Mouse (Mus musculus): ENCODE data around the gene Banf2. TPM values are rescaled to one million over a fixed set of nuclear protein-coding genes. Genes with fewer than 3 reads are reported as not detected.

The Banf2 gene
- total RNA-seq, 4 experiments from 2014 or later, result not detected

DNA sequence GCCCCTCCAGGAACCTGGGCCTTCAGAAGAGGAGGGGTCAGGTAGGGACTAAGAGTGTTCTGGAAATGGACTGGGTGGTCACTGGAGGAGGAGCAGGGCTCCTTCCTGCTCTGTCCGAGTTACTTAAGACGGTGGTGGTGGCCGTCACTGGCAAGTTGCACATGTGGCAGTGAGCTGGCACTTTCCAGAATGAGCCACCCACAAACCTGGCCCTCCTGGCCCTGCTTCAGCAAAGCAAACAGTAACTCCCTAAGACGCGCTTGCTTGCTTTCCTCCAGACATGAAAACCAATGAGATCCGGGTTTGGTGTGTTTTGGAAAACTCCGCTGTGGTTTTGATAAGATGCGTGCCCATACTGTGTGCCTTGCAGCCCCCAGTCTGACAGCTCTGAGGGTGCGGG, 7.5 kb upstream of the Banf2 start:
- DNase-seq (ENCODE audit: low spot score in 2 of 2), result no peak

DNA sequence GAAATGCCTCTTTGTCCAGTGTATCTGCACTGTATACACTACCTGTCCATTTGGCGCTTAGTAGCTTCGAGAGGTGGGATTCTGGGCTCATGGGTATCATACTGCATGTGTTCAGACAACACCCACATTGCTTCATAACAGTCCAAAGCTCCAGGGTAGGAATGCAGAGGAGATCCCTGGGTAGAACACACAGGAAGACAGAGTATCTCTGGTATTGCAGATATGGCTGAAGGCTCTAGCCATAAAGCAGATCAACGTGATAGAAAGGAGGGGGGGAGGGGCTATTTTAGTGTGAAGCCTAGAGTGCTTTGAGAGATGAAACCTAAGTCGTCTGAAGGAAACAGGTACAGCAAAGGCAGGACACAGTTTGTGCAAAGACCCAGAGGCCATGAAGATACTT, 6.4 kb upstream of the Banf2 start:
- DNase-seq (ENCODE audit: low spot score in 2 of 2), result no peak

DNA sequence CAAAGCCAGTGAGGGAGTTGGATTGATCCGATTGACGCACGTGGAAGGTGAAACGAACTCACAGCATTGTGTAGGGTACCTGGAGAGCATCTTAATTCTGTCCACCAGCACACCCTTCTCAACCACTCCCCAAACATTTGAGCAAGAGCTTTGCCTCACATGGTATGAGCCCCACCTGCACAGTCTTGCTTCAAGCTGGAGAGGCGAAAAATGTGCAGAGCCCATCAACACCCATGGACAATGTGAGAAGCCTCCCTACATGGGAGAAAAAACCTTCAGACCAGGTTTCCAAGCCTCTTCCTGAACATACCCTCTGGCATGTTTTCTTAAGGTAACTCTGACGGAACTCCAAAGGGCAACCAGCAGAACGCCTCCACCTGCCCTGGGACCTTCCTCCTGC, 2.1 kb upstream of the Banf2 start:
- no peak for DNase-seq (ENCODE audit: low spot score in 2 of 2)

DNA sequence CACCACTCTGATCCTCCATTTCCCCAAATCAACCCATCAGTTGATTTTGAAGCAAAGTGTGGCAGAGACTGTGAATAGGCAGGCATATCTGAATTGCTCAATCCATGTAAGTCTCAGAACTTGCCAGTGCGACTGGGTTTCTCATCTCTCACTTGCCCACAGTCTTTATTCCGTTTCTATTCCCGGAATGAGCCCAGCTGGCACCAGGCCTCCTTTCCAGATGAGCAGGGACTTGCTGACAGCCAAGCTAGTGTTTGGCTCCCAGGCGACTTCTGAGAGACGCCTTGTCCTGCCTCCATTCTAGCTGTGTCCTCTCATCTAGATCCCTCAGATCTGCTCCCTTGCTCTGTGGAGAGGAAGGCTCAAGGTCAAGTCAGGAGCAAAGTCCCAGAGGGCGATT, 11.9 kb downstream of the Banf2 start:
- DNase-seq (ENCODE audit: low spot score in 2 of 2), result peak; percentile 34 to 55

DNA sequence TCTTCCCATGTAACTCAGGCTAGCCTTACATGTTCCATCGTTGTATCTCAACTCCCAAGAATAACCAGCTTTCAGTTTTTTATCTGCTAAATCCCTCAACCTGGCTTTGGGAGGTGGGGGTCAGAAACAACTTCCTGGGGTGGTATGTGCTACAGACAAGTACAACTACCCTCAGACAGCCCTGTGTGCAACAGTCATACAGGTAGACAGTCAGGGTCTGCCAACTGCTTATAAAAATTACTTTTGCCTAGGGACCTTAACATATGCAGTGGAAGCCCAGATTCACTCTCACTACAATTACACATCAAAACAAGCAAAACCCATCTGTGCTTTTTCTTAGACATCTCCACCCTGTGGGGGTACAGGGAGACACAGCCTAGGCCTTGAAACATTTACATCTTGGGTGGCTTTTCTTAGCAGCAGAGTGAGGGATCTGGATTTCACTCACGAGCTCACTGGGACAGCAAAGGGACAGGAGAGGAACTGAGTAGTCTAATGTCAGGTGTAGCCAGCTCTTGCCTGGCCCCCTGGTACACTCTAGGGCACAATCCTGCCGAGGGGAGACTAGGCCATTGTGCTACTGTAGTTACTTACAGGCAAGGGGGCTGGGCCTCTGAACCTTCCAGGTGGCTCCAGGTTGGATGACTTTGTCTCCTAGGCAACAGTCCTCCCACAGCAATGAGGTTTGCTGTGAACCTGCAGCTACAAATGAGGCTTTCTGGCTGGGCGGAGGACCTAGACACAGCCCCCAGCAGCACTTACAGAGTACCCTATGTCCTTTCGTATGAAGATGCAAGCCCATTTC, 13.1 kb downstream of the Banf2 start:
- no peak for DNase-seq (ENCODE audit: low spot score in 2 of 2)

DNA sequence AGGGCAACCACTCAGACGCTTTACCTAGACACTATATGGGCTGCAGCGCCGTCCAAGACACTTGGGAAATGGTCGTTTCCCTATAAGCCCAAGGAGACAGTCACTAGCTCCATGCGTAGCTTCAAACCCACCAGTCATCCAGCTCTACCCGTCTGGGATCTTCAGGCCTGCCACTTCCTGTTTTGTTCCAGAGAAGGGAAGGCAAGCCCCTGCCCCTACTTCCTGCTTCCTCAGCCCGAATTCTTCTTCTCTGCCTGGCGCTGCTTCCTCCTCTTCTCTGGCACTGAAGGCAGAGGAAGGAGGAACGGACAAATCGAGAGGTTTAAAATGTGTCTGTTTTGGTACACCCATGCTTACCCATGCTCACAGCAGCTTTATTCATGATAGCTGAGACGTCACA, 14.1 kb downstream of the Banf2 start:
- no peak for DNase-seq (ENCODE audit: low spot score in 2 of 2)

DNA sequence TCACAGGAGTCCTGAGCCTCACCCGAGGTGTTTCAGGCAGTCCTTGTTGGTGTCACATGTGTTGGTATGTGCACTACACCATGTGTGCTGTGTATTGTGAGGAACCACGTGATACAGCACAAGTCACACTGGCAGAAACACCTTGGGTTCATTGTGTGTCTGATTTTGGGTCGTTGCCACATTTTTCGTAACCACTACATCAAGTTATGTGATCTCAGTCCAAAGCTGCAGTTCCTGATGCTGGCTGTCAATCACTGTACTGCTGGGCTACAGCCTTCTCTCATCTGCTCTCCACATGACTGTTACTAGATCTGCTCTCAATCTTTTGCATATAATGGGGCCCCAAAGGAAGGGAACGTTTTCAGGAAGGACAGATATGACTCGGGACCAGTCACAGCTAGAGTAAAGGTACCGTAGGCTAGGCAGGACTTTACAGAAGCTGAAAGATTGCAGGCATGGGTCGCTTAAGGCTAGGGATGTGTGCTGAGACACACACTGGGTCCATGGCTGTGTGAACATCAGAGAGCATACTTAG, 17.4 kb downstream of the Banf2 start:
- no peak for DNase-seq (ENCODE audit: low spot score in 2 of 2)

DNA sequence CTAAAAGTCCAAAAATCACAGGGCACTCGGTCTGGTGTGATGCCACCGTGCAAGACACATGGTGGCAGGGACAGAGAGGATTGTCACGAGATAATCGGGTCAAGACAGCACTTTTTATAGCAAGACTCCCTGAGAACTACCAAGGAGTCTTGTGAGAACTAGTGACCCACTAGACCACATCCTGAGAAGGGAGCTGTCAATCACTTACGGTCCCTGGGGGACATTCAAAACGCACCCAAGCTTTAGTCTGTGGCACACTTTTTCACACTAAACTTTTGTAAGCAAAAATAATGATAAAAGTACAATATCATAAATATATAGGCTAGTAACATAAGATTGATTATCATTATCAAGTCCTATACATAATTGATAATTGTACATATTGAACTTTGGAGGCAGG, 18.0 kb downstream of the Banf2 start:
- DNase-seq (ENCODE audit: low spot score in 2 of 2), result no peak

DNA sequence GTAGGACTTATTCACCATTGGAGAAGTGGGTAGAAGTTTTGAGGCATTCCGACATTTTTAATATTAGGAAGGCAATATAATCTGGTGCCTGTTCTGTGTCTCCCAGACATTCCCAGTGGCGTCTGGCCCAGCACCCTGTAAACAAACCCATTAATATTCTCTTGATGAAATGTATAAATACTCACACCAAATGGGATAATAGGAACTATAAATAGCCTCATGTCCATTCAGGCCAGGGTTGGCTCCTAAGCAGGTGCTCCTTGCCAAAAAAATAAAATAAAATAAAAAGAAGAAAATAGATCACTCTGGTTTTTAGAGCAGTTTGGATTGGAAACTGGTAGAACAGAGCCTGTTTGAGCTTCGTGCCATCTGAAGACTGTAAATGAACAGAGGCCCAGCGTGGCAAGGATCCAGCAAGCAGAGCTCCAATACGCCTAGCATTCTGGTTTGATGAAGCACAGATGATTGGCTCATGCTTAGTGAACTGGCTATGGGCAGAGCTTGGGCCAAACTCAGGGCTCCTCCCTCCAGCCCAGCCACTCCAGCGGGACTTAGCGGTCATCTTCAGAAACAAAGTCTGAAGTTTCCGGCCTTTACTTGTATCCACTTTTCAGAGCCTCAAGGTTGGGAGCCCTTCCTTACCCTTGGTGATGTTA, 19.7 kb downstream of the Banf2 start:
- DNase-seq (ENCODE audit: low spot score in 2 of 2), result peak; percentile 31 to 66

DNA sequence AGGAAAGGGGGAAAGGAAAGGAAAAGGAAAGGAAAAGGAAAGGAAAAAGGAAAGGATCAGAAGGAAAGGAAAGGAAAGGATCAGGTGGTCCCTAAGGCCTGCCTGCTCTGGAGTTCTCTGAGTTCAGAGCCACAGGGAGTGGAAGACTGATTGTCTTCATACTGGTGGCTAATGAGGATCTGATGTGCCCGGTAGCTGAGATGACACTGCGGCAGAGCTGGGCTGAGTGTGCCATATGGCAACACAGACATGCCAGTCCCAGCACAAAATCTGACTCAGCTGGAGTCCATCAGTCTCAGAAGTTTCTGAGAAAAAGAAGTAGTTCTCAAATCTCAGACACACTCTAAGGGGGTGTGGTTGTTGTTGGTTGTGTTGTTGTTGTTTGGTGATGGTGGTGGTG, 24.9 kb downstream of the Banf2 start:
- DNase-seq (ENCODE audit: low spot score in 2 of 2), result no peak

DNA sequence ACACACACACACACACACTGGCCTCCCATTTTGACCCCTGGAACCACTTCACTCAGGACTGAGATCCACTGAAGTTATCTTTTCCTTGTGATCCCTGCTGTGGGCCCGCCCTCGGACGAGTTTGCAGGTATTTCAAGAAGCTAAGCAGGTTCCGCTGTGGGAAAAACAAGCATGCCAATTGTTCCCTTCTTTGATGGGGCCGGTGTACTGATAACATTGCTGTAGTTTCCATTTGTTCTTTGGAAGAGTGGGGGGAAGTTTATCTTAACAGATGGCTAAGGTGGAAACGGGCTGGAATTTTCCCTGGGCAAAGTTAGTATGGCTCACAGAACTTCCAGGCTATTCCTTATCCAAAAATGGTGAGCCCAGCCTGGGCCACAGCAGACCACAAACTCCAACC, 28.8 kb downstream of the Banf2 start:
- no peak for DNase-seq (ENCODE audit: low spot score in 2 of 2)

DNA sequence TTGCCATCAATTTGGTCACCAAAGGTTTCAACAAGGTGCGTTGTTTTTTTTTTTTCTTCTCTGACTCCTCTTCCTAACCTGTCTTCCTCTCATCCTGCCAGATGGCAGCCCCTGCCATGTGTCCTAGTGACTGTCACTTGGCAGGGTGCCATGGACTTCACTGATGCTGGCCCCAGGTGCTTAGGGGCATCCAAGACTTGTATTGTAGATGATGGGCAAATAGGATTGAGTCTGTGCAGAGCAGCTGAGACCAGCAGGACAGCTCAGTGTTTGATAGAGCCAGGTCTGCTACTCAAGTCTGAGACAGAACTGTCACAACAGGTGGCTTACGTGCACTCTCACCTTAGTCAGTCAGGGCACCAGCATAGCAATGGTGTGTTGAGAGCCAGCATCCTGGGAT, 32.6 kb downstream of the Banf2 start:
- no peak for DNase-seq (ENCODE audit: low spot score in 2 of 2)

DNA sequence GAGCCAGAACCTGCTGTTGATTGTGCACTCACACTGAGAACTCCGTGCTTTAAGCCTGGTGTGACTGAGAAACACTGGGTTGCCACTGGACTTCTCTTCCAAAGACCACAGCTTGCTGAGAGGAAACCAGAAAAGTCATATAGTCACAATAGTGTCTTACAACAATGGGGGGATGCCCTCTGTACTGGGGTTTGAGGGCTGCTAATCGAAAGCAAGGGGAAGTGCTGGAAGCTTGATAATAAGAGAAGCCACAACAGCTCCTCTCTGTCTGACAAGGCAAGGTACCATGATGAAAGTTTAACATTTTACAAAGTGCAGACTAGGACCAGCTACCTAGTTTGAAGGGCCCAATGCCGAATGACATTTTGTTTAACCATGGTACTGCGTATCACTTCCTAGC, 36.8 kb downstream of the Banf2 start:
- DNase-seq (ENCODE audit: low spot score in 2 of 2), result no peak

DNA sequence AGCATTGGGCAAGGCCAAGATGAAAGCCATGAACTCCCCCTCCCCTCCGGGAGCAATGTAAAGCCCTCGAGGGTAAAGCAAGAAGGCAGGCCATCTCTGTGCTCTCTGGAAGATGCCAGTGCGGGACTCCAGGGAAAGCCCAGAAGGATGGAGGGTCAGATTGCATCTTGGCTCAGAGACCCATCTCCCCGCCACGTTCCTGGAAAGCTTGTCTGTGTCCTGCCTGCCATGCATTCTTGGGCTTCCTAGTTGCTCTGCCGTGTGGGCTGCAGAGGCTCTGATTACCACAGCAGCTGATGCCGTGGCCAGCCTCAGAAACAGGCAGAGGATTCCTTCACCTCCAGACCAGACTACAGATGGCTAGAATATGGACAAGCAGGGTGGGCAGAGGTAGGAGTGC, 37.6 kb downstream of the Banf2 start:
- no peak for DNase-seq (ENCODE audit: low spot score in 2 of 2)

DNA sequence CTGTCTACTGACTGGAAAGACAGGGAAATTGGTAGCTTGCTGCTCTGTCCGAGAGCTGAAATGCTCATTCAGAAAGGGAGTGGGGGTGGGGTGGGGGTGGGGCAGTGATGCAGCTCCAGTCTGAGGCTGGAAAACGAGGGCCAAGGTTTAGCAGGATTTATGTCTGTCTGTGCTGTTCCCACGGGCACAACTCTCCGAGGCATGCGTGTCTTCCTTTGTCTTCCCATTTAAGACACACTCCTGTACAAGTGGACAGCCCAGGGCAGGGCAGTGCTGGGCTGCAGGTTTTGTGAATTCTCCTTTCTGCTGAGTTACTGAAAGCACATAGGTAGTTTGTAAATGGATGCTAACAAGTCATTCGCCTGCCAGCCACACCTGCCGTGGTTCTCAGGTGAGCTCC, 39.8 kb downstream of the Banf2 start:
- DNase-seq (ENCODE audit: low spot score in 2 of 2), result no peak

DNA sequence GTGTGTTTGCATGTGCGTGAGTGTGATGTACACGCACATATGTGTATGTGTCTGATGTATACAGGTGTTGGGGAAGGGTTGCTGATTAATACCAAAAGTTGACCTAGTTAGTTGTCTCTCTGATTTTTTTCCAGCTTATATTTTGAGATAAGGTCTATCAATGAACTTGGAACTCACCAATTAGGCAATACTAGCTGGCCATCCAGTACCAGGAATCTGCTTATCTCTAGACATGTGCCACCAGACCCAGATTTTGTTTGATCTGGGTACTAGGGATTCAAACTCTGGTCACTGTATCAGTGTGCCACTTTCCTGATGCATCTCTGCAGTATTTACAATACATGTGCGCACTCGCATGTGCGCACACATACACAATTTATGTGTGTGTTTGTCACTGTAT, 41.2 kb downstream of the Banf2 start:
- DNase-seq (ENCODE audit: low spot score in 2 of 2), result no peak

DNA sequence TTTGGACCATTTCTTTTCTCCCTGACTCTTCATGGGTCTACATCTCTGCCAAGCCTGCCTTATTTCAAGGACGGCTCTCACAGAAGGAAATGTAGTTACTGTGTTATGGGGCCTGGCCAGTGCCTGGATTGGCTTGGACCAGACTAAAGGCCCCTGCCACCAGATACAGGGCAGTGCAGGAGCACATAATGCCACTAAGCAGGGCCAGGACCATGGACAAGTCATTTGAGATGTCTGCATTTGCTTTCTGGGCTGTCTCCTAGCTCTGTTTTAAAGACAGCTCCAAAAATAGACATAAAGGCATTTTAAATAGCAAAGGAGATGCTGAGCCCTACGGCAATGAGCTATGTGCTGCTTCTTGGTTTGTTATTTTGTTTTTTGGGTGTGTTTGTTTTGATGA, 43.8 kb downstream of the Banf2 start:
- DNase-seq (ENCODE audit: low spot score in 2 of 2), result no peak

DNA sequence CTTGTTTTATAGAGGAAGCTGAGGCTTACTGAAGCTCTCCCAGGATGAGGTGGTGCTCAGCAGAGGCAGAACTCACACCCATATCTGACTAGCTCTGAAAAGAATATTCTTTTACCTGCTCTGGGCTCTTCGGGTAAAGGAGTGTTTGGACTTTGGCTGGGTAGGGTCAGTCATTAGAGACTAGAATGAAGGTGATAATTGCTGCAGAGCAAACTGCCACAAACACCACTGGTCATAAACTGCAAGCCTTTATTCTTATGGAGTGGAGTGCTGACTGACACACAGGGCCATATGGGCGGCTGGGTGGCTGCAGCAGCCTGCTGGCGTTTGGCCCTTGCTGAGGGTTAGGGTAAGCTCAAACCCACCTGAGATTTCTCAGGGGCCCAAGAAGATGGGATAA, 46.0 kb downstream of the Banf2 start:
- DNase-seq (ENCODE audit: low spot score in 2 of 2), result no peak

DNA sequence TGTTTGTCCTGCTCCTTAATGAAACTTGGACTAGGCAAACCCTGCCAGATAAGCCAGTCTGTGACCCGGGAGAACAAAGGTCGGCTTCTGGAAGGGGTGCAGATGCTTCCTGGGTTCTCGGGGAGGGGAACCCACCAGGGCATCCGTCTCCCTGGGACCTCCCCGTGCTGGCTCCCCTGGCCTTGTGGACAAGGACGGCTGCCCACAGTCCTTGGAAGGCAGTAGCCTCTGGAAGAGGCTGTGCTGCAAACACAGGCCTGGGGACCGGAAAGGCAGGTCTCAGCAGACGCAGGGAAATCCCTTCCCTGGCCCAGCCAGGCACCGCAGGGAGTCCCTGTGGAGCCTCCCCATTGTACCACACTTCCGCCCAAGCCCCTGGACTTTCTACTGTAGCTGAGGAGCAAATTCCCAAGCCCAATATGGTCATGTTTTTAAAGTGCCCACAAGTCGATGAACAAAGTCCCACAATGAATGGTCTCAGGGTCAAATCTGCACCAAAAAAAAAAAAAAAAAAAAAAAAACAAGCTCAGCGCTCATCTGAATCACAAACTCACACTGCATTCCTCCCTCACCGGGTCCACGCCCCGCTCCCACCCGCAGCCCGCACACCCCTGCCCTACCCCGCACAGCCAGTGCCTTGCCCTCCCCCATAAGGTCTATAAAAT, 53.5 kb downstream of the Banf2 start:
- DNase-seq (ENCODE audit: low spot score in 2 of 2), result peak in 1 of 2 experiments; percentile 21

DNA sequence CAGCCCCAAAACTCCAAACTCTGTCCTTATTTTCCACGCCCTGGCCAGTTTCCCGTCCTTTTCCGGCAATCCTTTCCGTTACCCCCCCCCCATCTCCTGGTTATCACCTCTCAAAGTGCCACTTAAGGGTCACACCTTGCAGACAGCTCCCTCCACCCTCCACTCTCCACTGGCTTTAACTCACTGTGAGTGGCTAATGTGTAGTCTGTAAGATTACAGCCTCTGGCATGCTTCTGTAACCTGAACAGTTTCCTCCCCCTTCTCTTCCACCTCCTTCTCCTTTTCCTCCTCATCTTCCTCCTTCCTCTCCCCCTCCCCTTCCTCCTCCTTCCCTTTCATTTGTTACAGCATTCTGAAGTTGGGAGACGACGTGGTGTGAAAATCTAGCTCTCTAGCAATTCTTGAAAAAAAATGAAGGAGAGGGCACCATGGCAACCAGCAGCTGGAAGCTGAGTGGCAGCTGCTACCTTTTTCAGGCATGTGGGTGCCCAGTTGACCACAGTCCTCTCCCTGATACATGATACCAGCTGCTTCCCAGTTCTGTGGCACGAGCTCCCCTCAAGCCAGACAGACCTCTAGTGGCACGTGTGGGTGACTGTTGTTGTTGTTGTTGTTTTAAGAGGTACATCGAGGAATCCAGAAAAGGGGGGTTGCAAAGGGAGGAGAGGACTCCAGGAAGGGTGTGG, 55.2 kb downstream of the Banf2 start:
- no peak for DNase-seq (ENCODE audit: low spot score in 2 of 2)

DNA sequence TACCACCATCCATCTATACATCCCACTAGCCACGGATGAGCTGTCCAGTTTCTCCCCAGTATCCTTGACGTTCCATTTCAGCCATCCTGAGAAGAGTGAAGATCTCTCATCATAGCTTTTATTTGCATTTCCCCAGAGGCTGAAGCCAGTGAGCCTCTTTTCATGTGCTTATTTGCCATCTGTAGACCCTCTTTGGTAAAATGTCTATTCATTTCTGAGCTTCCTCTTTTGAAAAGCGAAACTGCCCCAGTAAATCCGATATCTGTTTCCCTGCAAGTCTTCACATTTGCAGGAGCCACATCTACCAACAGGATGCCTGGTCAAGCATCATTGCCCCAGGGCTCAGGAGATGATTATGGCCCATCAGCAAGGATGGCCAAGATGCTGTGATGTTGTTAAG, 59.9 kb downstream of the Banf2 start:
- no peak for DNase-seq (ENCODE audit: low spot score in 2 of 2)

DNA sequence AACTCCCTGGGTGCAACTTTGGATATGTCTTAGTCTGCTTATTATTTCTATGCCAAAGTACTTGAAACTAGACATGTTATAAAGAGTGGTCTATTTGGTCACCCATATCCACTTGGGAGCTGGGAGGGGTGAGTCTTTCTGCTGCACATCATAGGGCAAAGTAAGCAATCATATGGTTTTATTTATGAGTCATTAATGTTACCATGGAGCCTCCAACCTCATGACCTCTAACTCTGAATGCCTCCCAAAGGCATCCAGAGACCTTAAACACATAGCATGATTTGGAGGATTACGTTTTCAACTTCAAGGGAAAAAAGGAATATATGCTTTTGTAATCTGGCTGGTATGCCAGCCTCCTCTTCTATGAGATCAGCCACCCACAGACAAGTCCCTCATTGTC, 61.9 kb downstream of the Banf2 start:
- DNase-seq (ENCODE audit: low spot score in 2 of 2), result no peak

Measured in gastrocnemius, adult 8-10 months (tissue).